Mouse (Mus musculus) cerebellum, postnatal 14 days (tissue): Measurements from ENCODE around the gene Map4k2.

Source experiments
- DNase-seq, 2 experiments: peaks; one replicate each; pipeline ENCODE4 v3.0.0; 2021; ENCODE audit warnings: mixed read lengths in 2 of 2

The Map4k2 gene

GRCm38 (mm10) chr19:6347615-6348014, 6.7 kb downstream of the Map4k2 start:
- no peak for DNase-seq

GRCm38 (mm10) chr19:6348717-6349116, 7.8 kb downstream of the Map4k2 start:
- DNase-seq: no peak

GRCm38 (mm10) chr19:6349215-6349983, 8.5 kb downstream of the Map4k2 start:
- no peak for DNase-seq

GRCm38 (mm10) chr19:6351431-6352106, 10.6 kb downstream of the Map4k2 start:
- DNase-seq: peak in 1 of 2 experiments; percentile 46

GRCm38 (mm10) chr19:6352107-6352505, 11.2 kb downstream of the Map4k2 start:
- DNase-seq: no peak

GRCm38 (mm10) chr19:6354030-6354429, 13.1 kb downstream of the Map4k2 start:
- no peak for DNase-seq

- no peak for DNase-seq
These were observed 20.4 kb downstream of the Map4k2 start for GRCm38 (mm10) chr19:6361291-6361690.

GRCm38 (mm10) chr19:6363091-6363410, 22.1 kb downstream of the Map4k2 start:
- no peak for DNase-seq

- peak; percentile 100 for DNase-seq
These were observed 22.7 kb downstream of the Map4k2 start, which contains the start of gene Sf1 for GRCm38 (mm10) chr19:6363411-6364240. Gene Sf1, plus strand, starts transcription at chr19:6363690.

GRCm38 (mm10) chr19:6364317-6364725, 23.4 kb downstream of the Map4k2 start:
- peak; percentile 96 for DNase-seq

- DNase-seq: no peak
These were observed 23.9 kb downstream of the Map4k2 start for GRCm38 (mm10) chr19:6364842-6365241.

- no peak for DNase-seq
These were observed 29.2 kb downstream of the Map4k2 start for GRCm38 (mm10) chr19:6370175-6370574.

GRCm38 (mm10) chr19:6372433-6372832, 31.5 kb downstream of the Map4k2 start:
- DNase-seq: no peak

GRCm38 (mm10) chr19:6373539-6374400, 32.8 kb downstream of the Map4k2 start:
- DNase-seq: peak; percentile 92 to 98

GRCm38 (mm10) chr19:6374571-6374970, 33.6 kb downstream of the Map4k2 start:
- DNase-seq: no peak

GRCm38 (mm10) chr19:6375423-6376254, 34.7 kb downstream of the Map4k2 start:
- peak in 1 of 2 experiments; percentile 49 for DNase-seq

- peak; percentile 84 to 95 for DNase-seq
These were observed 35.3 kb downstream of the Map4k2 start for GRCm38 (mm10) chr19:6376255-6376564.

- no peak for DNase-seq
These were observed 35.7 kb downstream of the Map4k2 start for GRCm38 (mm10) chr19:6376643-6377042.

GRCm38 (mm10) chr19:6377327-6378040, 36.5 kb downstream of the Map4k2 start:
- peak in 1 of 2 experiments; percentile 47 for DNase-seq

- no peak for DNase-seq
These were observed 39.7 kb downstream of the Map4k2 start for GRCm38 (mm10) chr19:6380411-6381166.
